In genomic region chr5:139510682-139511366, GRCm38 (mm10) we compare ENCODE assay signal across 8 mouse cellular contexts. TPM values are rescaled to one million over a fixed set of nuclear protein-coding genes. Genes with fewer than 3 reads are reported as not detected.
DNase-seq lines count a peak whose midpoint lies in the region; ATAC-seq and TF ChIP-seq lines count a peak whose summit lies in the region.

No protein-coding gene starts in this region.

- no peaks in the 10 kb centered on the region for H3K9me3 ChIP-seq in midbrain, embryonic 11.5 days (ENCODE audit: control insufficient read depth, low read length)
- no peaks in the 10 kb centered on the region for H3K9me3 ChIP-seq in midbrain, embryonic 10.5 days (replicated peaks)

- no peak overlapping the region for H3K27ac ChIP-seq in midbrain, embryonic 11.5 days (ENCODE audit: low read depth, low read length)
- H3K27ac ChIP-seq in midbrain, embryonic 10.5 days (replicated peaks) = no peak overlapping the region
- H3K27ac ChIP-seq in thymus, adult 2 months (ENCODE audit: control insufficient read depth, insufficient read depth, low read length) = no peak overlapping the region

- no peak for ATAC-seq in midbrain, embryonic 11.5 days (ENCODE audit: low FRiP score)

- H3K9ac ChIP-seq in midbrain, embryonic 11.5 days (ENCODE audit: low read length) = no peak overlapping the region

- intact Hi-C loops in gastrocnemius, postnatal 14 days (cut with DNase I; ENCODE audit: low total_unique reads) = no loop called here

- no peaks in the 10 kb centered on the region for H3K4me1 ChIP-seq in midbrain, embryonic 11.5 days (ENCODE audit: control insufficient read depth, insufficient read depth, low read length)
- no peaks in the 10 kb centered on the region for H3K4me1 ChIP-seq in midbrain, embryonic 10.5 days
- no peaks in the 10 kb centered on the region for H3K4me1 ChIP-seq in thymus, adult 2 months (replicated peaks; ENCODE audit: control insufficient read depth, insufficient read depth, low read length)

- H3K36me3 ChIP-seq in midbrain, embryonic 11.5 days (ENCODE audit: control insufficient read depth, insufficient read depth, low read length) = no peaks in the 10 kb centered on the region
- H3K36me3 ChIP-seq in midbrain, embryonic 10.5 days = no peaks in the 10 kb centered on the region
- H3K36me3 ChIP-seq in thymus, adult 2 months (ENCODE audit: control insufficient read depth, insufficient read depth, low read length) = no peaks in the 10 kb centered on the region

- peak; percentile 9 for DNase-seq in adrenal gland, postnatal 10 days
- no peak for DNase-seq in adrenal gland, adult 2 months
- peak; percentile 75 for DNase-seq in midbrain, embryonic 11.5 days (ENCODE audit: low spot score, missing footprints)
- DNase-seq in midbrain, embryonic 10.5 days (ENCODE audit: low spot score) = no peak
- DNase-seq in kidney, postnatal 14 days = peak; percentile 57
- DNase-seq in thymus, adult 2 months = peak; percentile 19
- no peak for DNase-seq in gastrocnemius, postnatal 14 days
- DNase-seq in cerebellum, adult 8-10 months = no peak

- no peak overlapping the region for H3K4me3 ChIP-seq in midbrain, embryonic 11.5 days (ENCODE audit: low read depth, low read length)
- no peak overlapping the region for H3K4me3 ChIP-seq in midbrain, embryonic 10.5 days
- no peak overlapping the region for H3K4me3 ChIP-seq in thymus, adult 2 months (ENCODE audit: control insufficient read depth, insufficient read depth, low read length)

- 19% methylated on average over 17 of the region's 17 CpGs for WGBS in midbrain, embryonic 11.5 days
- 21% methylated on average over 17 of the region's 17 CpGs for WGBS in midbrain, embryonic 10.5 days
- WGBS in thymus, adult 2 months = 21% methylated on average over 17 of the region's 17 CpGs

- no peak for TF ChIP-seq CTCF in thymus, adult 2 months (IDR thresholded peaks at IDR 0.05; ENCODE audit: borderline replicate concordance, control insufficient read depth, extremely low read depth, insufficient read depth, low read length, poor library complexity)

- H3K27me3 ChIP-seq in midbrain, embryonic 11.5 days (ENCODE audit: control insufficient read depth, insufficient read depth, low read length) = no peaks in the 10 kb centered on the region
- peaks cover 20% of the 10 kb centered on the region; the same call in 1 of the 2 replicates for H3K27me3 ChIP-seq in midbrain, embryonic 10.5 days (ENCODE audit: low read depth, poor library complexity, severe bottlenecking)
- no peaks in the 10 kb centered on the region for H3K27me3 ChIP-seq in thymus, adult 2 months (ENCODE audit: control insufficient read depth, insufficient read depth, low read length)

- H3K4me2 ChIP-seq in midbrain, embryonic 11.5 days = no peak overlapping the region

- no peak for TF ChIP-seq POLR2A in thymus, adult 2 months (IDR thresholded peaks at IDR 0.05; ENCODE audit: control insufficient read depth, extremely low read depth, insufficient read depth, low read length, poor library complexity)

RNA-seq across cellular contexts. Expression of gene Zfand2a, which starts 26.5 kb away (rescaled TPM):
- total RNA-seq in adrenal gland, postnatal 10 days (2021) = 10 to 100 TPM; 23.2 to 26.3 TPM
- total RNA-seq in adrenal gland, adult 2 months (2021) = 10 to 100 TPM; 27.5 to 44.8 TPM
- polyA plus RNA-seq in adrenal gland, adult 2 months (2012; rRNA removed) = 11.5 and 14.8 TPM in 2 replicates
- polyA plus RNA-seq in midbrain, embryonic 11.5 days (2014; fragmentation: Nextera tagmentation; extraction: Ambion mirVana) = 4.4 and 6.9 TPM in 2 replicates
- 9.1 and 12.2 TPM in 2 replicates for polyA plus RNA-seq in midbrain, embryonic 10.5 days (2016; fragmentation: Nextera tagmentation; extraction: Ambion mirVana)
- polyA plus RNA-seq in thymus, adult 2 months (2012; rRNA removed) = 15.5 and 15.9 TPM in 2 replicates
- total RNA-seq in gastrocnemius, postnatal 14 days (2021) = 10 to 100 TPM in 1 of 2 experiments, 1 to 10 TPM in 1; 8.6 to 10.2 TPM

RNA-seq across cellular contexts. Expression of gene Uncx, which starts 32.5 kb away (rescaled TPM):
- not detected for total RNA-seq in adrenal gland, postnatal 10 days (2021)
- not detected for total RNA-seq in adrenal gland, adult 2 months (2021)
- 0.04 TPM in 1 of 2 replicates, not detected in the other for polyA plus RNA-seq in adrenal gland, adult 2 months (2012; rRNA removed)
- 41.8 and 46.4 TPM in 2 replicates for polyA plus RNA-seq in midbrain, embryonic 11.5 days (2014; fragmentation: Nextera tagmentation; extraction: Ambion mirVana)
- 18.8 and 36.7 TPM in 2 replicates for polyA plus RNA-seq in midbrain, embryonic 10.5 days (2016; fragmentation: Nextera tagmentation; extraction: Ambion mirVana)
- polyA plus RNA-seq in thymus, adult 2 months (2012; rRNA removed) = 0.24 and 0.26 TPM in 2 replicates
- total RNA-seq in gastrocnemius, postnatal 14 days (2021) = not detected

RNA-seq across cellular contexts. Expression of gene 3110082I17Rik, which starts 50.5 kb away (rescaled TPM):
- 10 to 100 TPM; 10.6 to 12.9 TPM for total RNA-seq in adrenal gland, postnatal 10 days (2021)
- 10 to 100 TPM in 1 of 2 experiments, 1 to 10 TPM in 1; 8.6 to 14.8 TPM for total RNA-seq in adrenal gland, adult 2 months (2021)
- 9.8 and 10.6 TPM in 2 replicates for polyA plus RNA-seq in adrenal gland, adult 2 months (2012; rRNA removed)
- 33.5 and 34.1 TPM in 2 replicates for polyA plus RNA-seq in midbrain, embryonic 11.5 days (2014; fragmentation: Nextera tagmentation; extraction: Ambion mirVana)
- polyA plus RNA-seq in midbrain, embryonic 10.5 days (2016; fragmentation: Nextera tagmentation; extraction: Ambion mirVana) = 56.6 and 64.7 TPM in 2 replicates
- polyA plus RNA-seq in thymus, adult 2 months (2012; rRNA removed) = 7.5 and 8.2 TPM in 2 replicates
- 1 to 10 TPM; 9.2 TPM for total RNA-seq in gastrocnemius, postnatal 14 days (2021)

Comparison
In these comparisons a context has a peak if more than half of its experiments do, and no peak if none do; other contexts are left out.
1. DNase-seq: peak in adrenal gland, postnatal 10 days (single experiment), midbrain, embryonic 11.5 days (single experiment), kidney, postnatal 14 days (single experiment) and thymus, adult 2 months (single experiment); none in adrenal gland, adult 2 months (single experiment), midbrain, embryonic 10.5 days (single experiment), gastrocnemius, postnatal 14 days (single experiment) and cerebellum, adult 8-10 months (single experiment).
2. RNA of gene Uncx, which starts 32.5 kb away (polyA plus RNA-seq): 41.8 to 46.4 TPM in midbrain, embryonic 11.5 days and 18.8 to 36.7 TPM in midbrain, embryonic 10.5 days; 0.24 to 0.26 TPM in thymus, adult 2 months and 0.04 TPM in adrenal gland, adult 2 months; every median in the first group is over 10 times any median in the second.